Mouse (Mus musculus): Measurements from ENCODE around the gene Aff1.

- no peak for TF ChIP-seq POLR2A (IDR thresholded peaks at IDR 0.05; ENCODE audit: insufficient read depth, low read length)
- no peak for TF ChIP-seq CTCF (IDR thresholded peaks at IDR 0.05; ENCODE audit: low read depth, low read length)
Observed at GRCm38 (mm10) chr5:103778314-103779117, 86.3 kb downstream of the Aff1 start.
